Mouse (Mus musculus) heart, embryonic 16.5 days (tissue): ENCODE results near the gene Tbcc. TPM values are rescaled to one million over a fixed set of nuclear protein-coding genes. Genes with fewer than 3 reads are reported as not detected.

ENCODE experiments used
- ATAC-seq: fragments of 200-750 bp; cut with Nextera tagmentation; replicated peaks from 2 replicates; pipeline ENCODE4 v1.8.0; 2017; ENCODE audit warnings: moderate number of reproducible peaks; ENCODE audit not compliant: insufficient read depth, low FRiP score; ENCODE audit errors: extremely low read depth
- H3K27ac ChIP-seq: fragments of 300-500 bp; sonication (generic); 2 replicates; pipeline ENCODE4 v1.5.1; 2014; ENCODE audit warnings: mild to moderate bottlenecking, low read length, control low read depth, moderate library complexity
- H3K27me3 ChIP-seq: fragments of 300-500 bp; sonication (generic); 2 replicates; pipeline ENCODE4 v1.6.1; 2014; ENCODE audit warnings: low read length, mixed read lengths; ENCODE audit not compliant: control insufficient read depth, insufficient read depth
- H3K36me3 ChIP-seq: fragments of 300-500 bp; sonication (generic); 2 replicates; pipeline ENCODE4 v1.6.1; 2014; ENCODE audit not compliant: control insufficient read depth, insufficient read depth
- H3K4me1 ChIP-seq: fragments of 300-500 bp; sonication (generic); 2 replicates; pipeline ENCODE4 v1.6.1; 2014; ENCODE audit warnings: low read length, mixed read lengths; ENCODE audit not compliant: control insufficient read depth, insufficient read depth
- H3K4me2 ChIP-seq: fragments of 300-500 bp; sonication (generic); 2 replicates; pipeline ENCODE4 v1.6.1; 2014; ENCODE audit warnings: low read depth, mild to moderate bottlenecking, control low read depth, low read length
- H3K4me3 ChIP-seq: fragments of 300-500 bp; sonication (generic); 2 replicates; pipeline ENCODE4 v1.5.1; 2014; ENCODE audit warnings: mild to moderate bottlenecking, control low read depth, low read length
- H3K9ac ChIP-seq: fragments of 300-500 bp; sonication (generic); 2 replicates; pipeline ENCODE4 v1.6.1; 2014; ENCODE audit warnings: low read length, control low read depth
- H3K9me3 ChIP-seq: fragments of 300-500 bp; sonication (generic); replicated peaks from 2 replicates; pipeline ENCODE4 v1.6.1; 2016; ENCODE audit warnings: low read length; ENCODE audit not compliant: control insufficient read depth
- WGBS: fragments of 180-500 bp; shearing (Covaris S2); extraction: QIAGEN DNeasy Blood & Tissue Kit; methylation state at CpG from one replicate; pipeline ENCODE4 v1.1.7; 2014; 5-methylcytosine and 5-hydroxymethylcytosine counted together
- polyA plus RNA-seq: library from polyadenylated mRNA; unstranded; fragments of >200 nt; fragmentation: Nextera tagmentation; extraction: Ambion mirVana; gene quantifications from 2 replicates; pipeline ENCODE4 v1.2.1, GENCODE M21; 2015

The Tbcc gene
- polyA plus RNA-seq, 1 experiment from 2014 or later = 42.9 TPM

- ATAC-seq = no peak
- no peak overlapping the region for H3K27ac ChIP-seq
- H3K36me3 ChIP-seq = peaks cover 74% of the 10 kb centered on the region
- no peaks in the 10 kb centered on the region for H3K9me3 ChIP-seq
- H3K9ac ChIP-seq = no peak overlapping the region
- H3K4me2 ChIP-seq = no peak overlapping the region
- H3K4me3 ChIP-seq = no peak overlapping the region
- H3K4me1 ChIP-seq = no peaks in the 10 kb centered on the region
- H3K27me3 ChIP-seq = no peaks in the 10 kb centered on the region
- 85% methylated on average over 5 of the region's 5 CpGs for WGBS
These were observed 42.5 kb downstream of the Tbcc start for GRCm38 (mm10) chr17:46932961-46933360.

GRCm38 (mm10) chr17:46933557-46934348 is 43.3 kb downstream of the Tbcc start:
- no peak overlapping the region for H3K4me3 ChIP-seq
- no peak overlapping the region for H3K9ac ChIP-seq
- 80% methylated on average over 19 of the region's 19 CpGs for WGBS
- H3K4me1 ChIP-seq = no peaks in the 10 kb centered on the region
- H3K9me3 ChIP-seq = no peaks in the 10 kb centered on the region
- H3K36me3 ChIP-seq = peaks cover 77% of the 10 kb centered on the region
- no peaks in the 10 kb centered on the region for H3K27me3 ChIP-seq
- no peak overlapping the region for H3K4me2 ChIP-seq
- ATAC-seq = no peak
- no peak overlapping the region for H3K27ac ChIP-seq

DNA sequence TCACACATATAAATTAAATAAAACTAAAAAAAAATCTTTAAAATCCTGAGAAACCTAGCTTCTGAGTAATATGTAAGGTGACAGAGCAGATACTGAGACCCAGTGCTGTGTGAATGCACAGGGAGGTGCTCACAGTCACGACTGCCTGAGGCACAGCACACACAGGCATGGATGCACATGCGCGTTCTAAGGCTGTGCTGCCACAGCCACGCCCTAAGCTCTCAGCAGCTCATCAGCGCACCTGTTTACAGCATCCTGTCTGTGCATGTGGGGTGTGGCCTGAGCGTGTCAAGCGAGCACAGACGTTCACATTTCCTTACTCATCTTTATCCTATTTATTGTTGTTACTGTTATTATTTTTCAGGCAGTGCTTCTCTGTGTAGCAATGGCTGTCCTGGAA is 50.0 kb downstream of the Tbcc start:
- Histone ChIP-seq H3K4me2 (no peak overlapping the region), H3K9ac (no peak overlapping the region), H3K27me3 (no peaks in the 10 kb centered on the region), H3K36me3 (peaks cover 85% of the 10 kb centered on the region), H3K4me3 (no peak overlapping the region), H3K27ac (no peak overlapping the region), H3K4me1 (peaks cover 8% of the 10 kb centered on the region), H3K9me3 (no peaks in the 10 kb centered on the region)
- ATAC-seq = no peak
- WGBS = 94% methylated on average over 8 of the region's 8 CpGs

Other genes with a start within 250 kb of the Tbcc start
- gene Klc4, start 244.7 kb upstream of the Tbcc start, polyA plus RNA-seq = 25.7 and 29.0 TPM in 2 replicates
- gene Mrpl2, start 244.5 kb upstream of the Tbcc start, polyA plus RNA-seq = 117 and 119 TPM in 2 replicates
- gene Cul7, start 240.3 kb upstream of the Tbcc start, polyA plus RNA-seq = 39.8 and 46.0 TPM in 2 replicates
- 39.0 and 39.7 TPM in 2 replicates for gene Rrp36, start 216.3 kb upstream of the Tbcc start, polyA plus RNA-seq
- gene Mea1, start 211.9 kb upstream of the Tbcc start, polyA plus RNA-seq = 109 and 115 TPM in 2 replicates
- 175 and 179 TPM in 2 replicates for gene Klhdc3, start 209.8 kb upstream of the Tbcc start, polyA plus RNA-seq
- gene Ppp2r5d, start 185.6 kb upstream of the Tbcc start, polyA plus RNA-seq = 56.1 and 59.9 TPM in 2 replicates
- 13.3 and 15.1 TPM in 2 replicates for gene Pex6, start 179.2 kb upstream of the Tbcc start, polyA plus RNA-seq
- 1.8 and 2.5 TPM in 2 replicates for gene Gnmt, start 161.5 kb upstream of the Tbcc start, polyA plus RNA-seq
- gene Cnpy3, start 138.5 kb upstream of the Tbcc start, polyA plus RNA-seq = 50.6 and 51.4 TPM in 2 replicates
- gene Ptcra, start 127.0 kb upstream of the Tbcc start, polyA plus RNA-seq = 17.0 and 38.9 TPM in 2 replicates
- gene 2310039H08Rik, start 118.0 kb upstream of the Tbcc start, polyA plus RNA-seq = 52.0 and 55.1 TPM in 2 replicates
- 93.0 and 103 TPM in 2 replicates for gene Rpl7l1, start 108.0 kb upstream of the Tbcc start, polyA plus RNA-seq
- gene Bicral, start 32.2 kb upstream of the Tbcc start, polyA plus RNA-seq = 3.5 and 3.9 TPM in 2 replicates
- gene Prph2, start 19.8 kb downstream of the Tbcc start, polyA plus RNA-seq = not detected in 2 replicates
- 17.1 and 17.9 TPM in 2 replicates for gene Ubr2, start 119.9 kb downstream of the Tbcc start, polyA plus RNA-seq